Mouse (Mus musculus) embryonic fibroblast, embryonic 13.5 days (primary cell): ENCODE data around the gene Tex29. TPM values are rescaled to one million over a fixed set of nuclear protein-coding genes. Genes with fewer than 3 reads are reported as not detected.

Experiments used
- H3K27ac ChIP-seq: 2 replicates; pipeline ENCODE4 v1.5.1; 2012; ENCODE audit warnings: low read length, control low read depth, inconsistent platforms; ENCODE audit not compliant: insufficient read depth
- H3K4me1 ChIP-seq: 2 replicates; pipeline ENCODE4 v1.6.1; 2011; ENCODE audit warnings: low read length; ENCODE audit not compliant: control insufficient read depth, insufficient read depth
- H3K4me3 ChIP-seq: 2 replicates; pipeline ENCODE4 v1.5.1; 2011; ENCODE audit warnings: mild to moderate bottlenecking, control low read depth, low read length; ENCODE audit not compliant: insufficient read depth
- CTCF ChIP-seq: IDR thresholded peaks from 2 replicates; pipeline ENCODE4 v1.5.1; 2011; ENCODE audit warnings: mild to moderate bottlenecking, control low read depth, low read length, moderate library complexity, borderline replicate concordance; ENCODE audit not compliant: insufficient read depth
- POLR2A ChIP-seq: IDR thresholded peaks from 2 replicates; pipeline ENCODE4 v1.6.1; 2011; ENCODE audit warnings: low read depth, mild to moderate bottlenecking, control low read depth, low read length, moderate library complexity
- polyA plus RNA-seq: library from polyadenylated mRNA; stranded (reverse); fragments of >200 nt; gene quantifications from 2 replicates; pipeline ENCODE4 v1.2.4, GENCODE M21; 2011; ENCODE audit warnings: low read depth; ENCODE audit not compliant: missing spikeins, insufficient read length

Gene Tex29
- polyA plus RNA-seq, 1 experiment, result not detected

DNA sequence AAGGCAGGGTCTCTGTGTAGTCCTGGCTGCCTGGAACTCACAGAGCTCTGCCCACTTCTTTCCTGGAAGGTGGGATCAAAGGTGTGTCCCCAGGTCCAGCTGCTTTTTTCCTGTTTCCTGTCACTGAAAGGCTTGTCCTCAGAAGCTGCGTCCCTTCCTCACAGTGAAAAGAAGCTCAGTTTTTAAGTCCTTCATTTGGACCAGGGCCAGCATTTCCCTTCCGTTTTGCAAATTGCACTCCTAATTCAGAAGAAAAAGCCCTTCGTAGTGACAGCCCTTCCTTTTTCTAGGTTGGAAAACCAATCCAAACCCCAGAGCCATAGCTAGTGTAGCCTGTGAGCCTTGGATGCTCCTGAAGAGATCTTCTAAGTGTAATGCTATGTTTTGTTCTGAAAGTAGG is 13.0 kb upstream of the Tex29 start:
- Histone ChIP-seq H3K4me3 (no peak overlapping the region), H3K27ac (no peak overlapping the region), H3K4me1 (no peaks in the 10 kb centered on the region)
- TF ChIP-seq CTCF (no peak), POLR2A (no peak)

DNA sequence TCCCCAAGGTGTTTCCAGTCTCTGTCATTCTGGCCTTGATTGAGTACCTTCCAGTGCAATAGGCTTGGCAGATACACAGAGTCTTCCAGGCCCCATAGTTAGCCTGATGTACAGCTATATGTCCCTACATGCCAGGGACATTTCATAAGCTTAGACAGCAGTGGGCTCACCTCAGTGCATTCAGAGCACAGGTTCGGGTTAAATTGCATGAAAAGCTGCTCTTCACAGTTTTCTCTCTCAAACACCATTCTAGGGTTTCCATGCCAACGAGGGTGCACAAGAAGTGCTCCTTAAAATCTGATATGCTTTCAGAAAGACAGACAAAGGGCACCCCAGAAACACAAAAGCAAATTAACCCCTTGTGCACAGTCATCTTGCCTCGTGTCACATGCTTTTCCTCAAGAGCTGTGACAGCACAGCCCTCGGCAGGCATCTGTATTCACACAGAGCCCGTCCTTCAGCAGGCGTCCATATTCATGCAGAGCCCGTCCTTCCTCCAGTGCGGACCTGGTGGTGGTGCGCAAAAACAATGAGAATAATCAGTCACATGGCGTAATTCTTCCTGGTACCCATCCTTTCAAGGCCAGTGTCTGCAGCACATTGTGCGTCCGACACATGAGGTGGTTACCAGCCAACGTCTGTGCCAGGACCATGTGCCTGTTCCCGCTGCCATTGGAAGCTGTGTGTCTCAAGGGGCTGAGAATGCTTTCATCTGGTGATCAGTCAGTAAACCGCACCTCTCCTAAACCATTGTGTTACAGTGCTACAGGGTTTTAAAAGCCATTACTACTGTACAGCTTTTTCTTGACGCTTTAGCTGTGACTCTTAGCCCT is 9.8 kb upstream of the Tex29 start:
- H3K27ac ChIP-seq, result no peak overlapping the region
- no peak overlapping the region for H3K4me3 ChIP-seq
- H3K4me1 ChIP-seq, result no peaks in the 10 kb centered on the region
- TF ChIP-seq POLR2A (no peak), CTCF (no peak)

DNA sequence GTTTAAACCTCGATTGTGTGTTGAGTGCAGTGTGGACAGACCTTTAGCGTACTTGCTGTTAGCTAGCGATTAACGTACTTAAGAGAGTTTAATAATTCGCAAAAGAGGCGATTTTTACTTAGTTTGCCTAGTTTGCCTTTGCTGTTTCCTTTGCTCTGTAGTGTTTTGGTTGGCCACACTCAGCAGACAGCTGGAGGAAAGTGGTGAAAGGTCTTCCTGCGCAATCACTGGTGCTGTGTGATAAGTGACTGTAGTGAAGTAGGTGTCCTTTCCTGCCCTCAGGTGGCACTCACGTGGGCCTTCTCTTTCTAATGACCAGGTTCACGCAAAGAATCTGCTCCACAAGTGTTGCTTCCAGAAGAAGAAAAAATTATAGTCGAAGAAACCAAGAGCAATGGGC is 9.1 kb upstream of the Tex29 start:
- TF ChIP-seq CTCF (no peak), POLR2A (no peak)
- no peaks in the 10 kb centered on the region for H3K4me1 ChIP-seq
- no peak overlapping the region for H3K27ac ChIP-seq
- no peak overlapping the region for H3K4me3 ChIP-seq

DNA sequence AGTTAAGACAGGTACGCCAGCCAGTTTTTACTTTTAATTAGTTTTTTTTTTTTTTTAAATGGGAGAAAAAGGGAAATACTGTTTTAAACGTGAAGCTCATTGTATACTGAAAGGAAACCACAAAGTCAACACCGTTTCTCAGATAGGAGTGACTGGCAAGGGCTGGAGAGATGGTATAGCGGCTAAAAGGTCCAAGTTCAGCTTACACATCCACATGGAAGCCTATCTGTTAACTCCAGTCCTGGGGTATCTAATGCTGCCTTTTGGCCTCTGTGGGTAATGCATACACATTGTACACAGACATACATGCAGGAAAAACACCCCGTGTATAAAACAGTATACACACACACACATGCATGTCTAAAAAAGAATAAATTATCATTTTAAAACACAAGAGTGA is 8.3 kb upstream of the Tex29 start:
- Histone ChIP-seq H3K4me3 (no peak overlapping the region), H3K27ac (no peak overlapping the region), H3K4me1 (no peaks in the 10 kb centered on the region)
- TF ChIP-seq POLR2A (no peak), CTCF (no peak)

DNA sequence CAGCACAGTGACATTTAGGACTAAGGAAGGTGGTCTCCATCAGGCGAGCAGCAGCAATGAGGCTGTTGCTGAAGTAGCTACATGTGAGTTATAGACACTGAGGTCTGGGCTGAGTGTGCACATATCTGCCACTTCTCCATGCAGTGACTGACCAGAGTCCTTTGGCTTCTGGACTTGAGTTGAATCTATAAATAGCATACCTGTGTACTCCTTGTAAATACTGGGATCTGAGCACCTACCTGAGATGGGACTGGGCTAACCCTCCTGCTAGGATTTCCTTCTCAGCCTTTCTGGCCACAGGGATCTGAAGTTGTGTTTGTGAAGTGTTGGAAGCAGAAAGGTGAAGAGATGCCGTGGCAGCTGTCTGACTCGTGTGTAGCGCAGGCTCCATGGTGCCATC is 7.1 kb upstream of the Tex29 start:
- Histone ChIP-seq H3K27ac (no peak overlapping the region), H3K4me3 (no peak overlapping the region), H3K4me1 (no peaks in the 10 kb centered on the region)
- TF ChIP-seq CTCF (no peak), POLR2A (no peak)

DNA sequence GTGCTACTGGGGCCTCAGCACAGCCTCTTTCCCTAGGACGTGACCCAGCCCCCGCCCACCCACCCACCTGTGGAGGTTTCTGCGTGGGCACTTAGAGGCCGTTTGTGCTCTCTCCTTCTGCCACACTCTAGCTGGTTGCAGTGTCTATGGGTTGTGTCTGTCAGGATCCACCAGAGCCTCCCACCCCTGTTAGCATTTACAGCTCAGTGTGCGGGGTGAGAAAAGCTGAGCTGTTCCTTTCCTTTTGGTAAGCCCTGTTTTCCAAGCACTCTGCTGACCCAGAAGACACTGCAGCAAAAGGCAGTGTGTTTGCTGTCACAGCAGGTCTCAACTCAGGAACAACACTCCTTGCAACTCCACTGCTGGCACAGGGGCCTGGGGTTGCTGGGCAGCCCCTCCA is 6.1 kb upstream of the Tex29 start:
- no peak for TF ChIP-seq POLR2A
- TF ChIP-seq CTCF, result no peak
- Histone ChIP-seq H3K4me3 (no peak overlapping the region), H3K4me1 (no peaks in the 10 kb centered on the region), H3K27ac (no peak overlapping the region)

DNA sequence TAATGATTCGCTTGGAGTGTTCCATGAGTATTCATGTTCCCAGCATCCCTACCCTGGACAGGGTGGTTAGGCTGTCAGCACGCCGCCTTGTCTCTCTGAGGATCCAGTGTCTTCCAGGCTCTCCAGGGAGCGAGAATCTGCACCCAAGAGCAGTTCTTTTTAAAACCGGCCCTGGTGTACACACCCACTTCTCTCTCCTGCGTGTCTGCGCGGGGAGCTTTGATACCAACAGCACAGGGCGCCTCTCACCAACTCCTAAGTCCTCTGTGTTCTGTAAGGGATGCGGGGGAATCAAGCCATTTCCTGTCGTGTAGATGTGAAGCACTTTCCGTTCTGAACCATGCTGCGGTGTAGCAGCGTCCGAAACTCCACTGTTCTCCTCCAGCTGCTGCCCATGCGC is 5.6 kb upstream of the Tex29 start:
- Histone ChIP-seq H3K4me3 (no peak overlapping the region), H3K27ac (no peak overlapping the region), H3K4me1 (no peaks in the 10 kb centered on the region)
- no peak for TF ChIP-seq CTCF
- no peak for TF ChIP-seq POLR2A

DNA sequence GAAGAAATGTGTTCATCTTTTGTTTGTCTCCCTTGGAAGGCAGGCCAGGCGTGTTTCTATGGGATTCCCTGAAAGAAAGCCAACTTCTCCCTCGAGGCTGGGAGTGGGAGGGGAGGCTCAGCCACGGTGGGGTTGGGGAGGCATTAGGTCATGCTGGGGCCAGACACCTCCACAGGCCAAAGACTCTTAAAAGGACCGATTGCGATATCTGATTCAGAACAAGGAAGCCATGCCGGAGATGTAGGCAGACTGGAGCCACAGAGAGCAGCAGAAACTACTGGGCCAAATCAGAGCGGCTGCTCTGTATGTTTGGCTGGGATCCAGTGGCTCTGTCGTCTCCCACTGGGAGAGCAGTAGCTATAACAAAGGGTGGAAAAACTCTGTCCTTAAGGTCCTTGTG is 1.3 kb downstream of the Tex29 start:
- no peaks in the 10 kb centered on the region for H3K4me1 ChIP-seq
- TF ChIP-seq CTCF, result no peak
- TF ChIP-seq POLR2A, result no peak
- H3K27ac ChIP-seq, result no peak overlapping the region
- no peak overlapping the region for H3K4me3 ChIP-seq

DNA sequence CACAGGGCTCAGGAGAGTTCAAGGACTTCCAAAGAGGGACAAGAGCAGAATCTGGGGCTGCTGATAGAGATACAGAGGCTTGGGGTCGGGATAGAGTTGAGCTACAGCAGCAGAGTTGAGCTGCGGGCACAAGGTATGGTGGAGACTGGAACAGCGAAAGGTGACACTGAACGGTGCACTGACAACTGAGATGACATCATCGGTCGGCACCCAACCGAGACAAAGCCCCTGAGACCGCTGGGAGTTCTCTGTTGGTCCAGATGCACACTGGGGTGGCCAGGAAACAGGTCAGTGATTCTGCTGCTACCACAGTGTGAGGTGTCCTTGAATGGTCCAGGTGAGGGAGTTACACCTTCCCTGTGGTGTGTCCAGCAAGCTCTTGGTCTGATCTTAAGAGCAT is 2.5 kb downstream of the Tex29 start:
- no peak overlapping the region for H3K27ac ChIP-seq
- H3K4me1 ChIP-seq, result no peaks in the 10 kb centered on the region
- TF ChIP-seq POLR2A, result no peak
- no peak for TF ChIP-seq CTCF
- no peak overlapping the region for H3K4me3 ChIP-seq

DNA sequence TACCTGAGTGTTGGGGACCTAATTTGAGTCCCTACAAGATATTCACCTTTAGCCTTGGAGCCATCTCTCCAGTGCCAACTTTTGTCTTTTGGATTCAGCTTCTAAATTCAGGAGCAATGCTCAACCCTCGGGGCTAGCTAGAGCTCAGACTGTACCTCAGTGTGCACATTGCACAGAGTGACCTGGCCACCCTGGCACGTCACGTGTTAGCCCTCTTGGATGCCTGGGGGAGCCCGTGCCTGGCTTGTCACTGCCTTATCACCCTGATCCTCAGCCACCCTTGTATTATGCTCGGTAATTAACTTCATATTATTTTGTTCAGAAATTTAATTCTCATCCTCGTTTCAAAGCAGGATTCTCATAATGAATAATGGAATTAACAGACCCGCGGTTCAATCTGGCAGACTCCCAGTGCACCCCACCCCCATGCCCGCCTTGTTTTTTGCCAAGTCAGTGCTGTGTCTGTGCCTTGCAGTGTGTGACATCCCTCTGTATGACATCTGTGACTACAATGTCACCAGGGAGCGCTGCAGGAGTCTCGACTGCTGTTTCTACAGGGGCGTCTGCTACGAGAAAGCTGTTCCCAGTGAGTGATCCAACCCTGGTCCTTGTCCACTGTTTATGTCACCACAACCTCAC is 3.5 kb downstream of the Tex29 start:
- Histone ChIP-seq H3K4me1 (no peaks in the 10 kb centered on the region), H3K4me3 (no peak overlapping the region), H3K27ac (no peak overlapping the region)
- TF ChIP-seq CTCF, result no peak
- no peak for TF ChIP-seq POLR2A
